Mouse (Mus musculus) neural tube, embryonic 13.5 days (tissue): ENCODE results near the gene Rnf217. TPM values are rescaled to one million over a fixed set of nuclear protein-coding genes. Genes with fewer than 3 reads are reported as not detected.

Experiments
- ATAC-seq: fragments of 200-750 bp; cut with Nextera tagmentation; 2 replicates; pipeline ENCODE4 v1.8.0; 2017; ENCODE audit warnings: low read depth, mild to moderate bottlenecking, moderate TSS enrichment, moderate library complexity
- H3K27ac ChIP-seq: fragments of 300-500 bp; sonication (generic); replicated peaks from 2 replicates; pipeline ENCODE4 v1.5.1; 2015; ENCODE audit warnings: moderate library complexity, mild to moderate bottlenecking, inconsistent platforms
- H3K27me3 ChIP-seq: fragments of 300-500 bp; sonication (generic); 2 replicates; pipeline ENCODE4 v1.6.1; 2015; ENCODE audit warnings: mild to moderate bottlenecking, inconsistent platforms
- H3K36me3 ChIP-seq: fragments of 300-500 bp; sonication (generic); 2 replicates; pipeline ENCODE4 v1.6.1; 2015; ENCODE audit warnings: mild to moderate bottlenecking, inconsistent platforms
- H3K4me1 ChIP-seq: fragments of 300-500 bp; sonication (generic); replicated peaks from 2 replicates; pipeline ENCODE4 v1.6.1; 2015; ENCODE audit warnings: inconsistent platforms
- H3K4me2 ChIP-seq: fragments of 300-500 bp; sonication (generic); 2 replicates; pipeline ENCODE4 v1.6.1; 2015; ENCODE audit warnings: inconsistent platforms, mild to moderate bottlenecking, moderate library complexity
- H3K4me3 ChIP-seq: fragments of 300-500 bp; sonication (generic); 2 replicates; pipeline ENCODE4 v1.5.1; 2015; ENCODE audit warnings: mild to moderate bottlenecking, inconsistent platforms
- H3K9ac ChIP-seq: fragments of 300-500 bp; sonication (generic); 2 replicates; pipeline ENCODE4 v1.6.1; 2015; ENCODE audit warnings: moderate library complexity, mild to moderate bottlenecking, inconsistent platforms
- H3K9me3 ChIP-seq: fragments of 300-500 bp; sonication (generic); 2 replicates; pipeline ENCODE4 v1.6.1; 2016; ENCODE audit warnings: inconsistent platforms
- WGBS: fragments of 180-500 bp; shearing (Covaris S2); methylation state at CpG from one replicate; pipeline ENCODE4 v1.1.7; 2015; 5-methylcytosine and 5-hydroxymethylcytosine counted together
- polyA plus RNA-seq: library from polyadenylated mRNA; unstranded; fragments of >200 nt; fragmentation: Nextera tagmentation; extraction: Ambion mirVana; gene quantifications from 2 replicates; pipeline ENCODE4 v1.2.1, GENCODE M21; 2015

Gene Rnf217
- polyA plus RNA-seq, 1 experiment from 2014 or later = 1.7 TPM

DNA sequence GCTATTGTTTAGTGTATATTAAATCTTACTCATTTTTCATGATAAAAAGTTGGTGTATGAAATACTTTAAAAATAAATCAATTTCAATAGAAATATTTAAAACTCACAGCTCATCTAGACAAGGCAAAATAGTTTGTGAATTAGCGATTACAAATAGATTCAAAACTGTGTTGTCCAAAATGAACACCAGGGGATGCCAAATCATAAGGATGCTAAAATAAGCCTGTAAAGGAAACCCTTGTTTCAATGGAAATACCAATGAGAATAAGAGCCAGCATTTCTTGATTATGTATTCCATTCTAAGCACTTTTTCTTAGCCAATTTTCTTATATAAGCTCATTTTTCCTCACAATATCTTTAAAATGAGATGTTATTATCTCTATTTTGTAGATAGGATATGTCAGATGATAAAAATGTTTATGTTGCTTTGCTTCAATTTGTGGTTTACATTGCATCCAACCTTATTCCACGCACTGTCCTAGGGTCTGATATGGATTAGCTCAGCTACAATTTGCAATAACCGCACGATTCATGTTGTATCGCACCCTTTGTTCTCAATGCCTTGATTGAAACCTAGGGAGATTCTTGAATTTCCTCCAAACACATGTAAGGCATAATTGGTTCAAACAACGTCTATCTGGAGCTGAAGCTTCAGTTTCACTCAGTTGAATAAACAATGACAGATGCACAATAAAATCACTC is 143.0 kb downstream of the Rnf217 start:
- no peak overlapping the region for H3K4me2 ChIP-seq
- no peak overlapping the region for H3K27ac ChIP-seq
- no peaks in the 10 kb centered on the region for H3K9me3 ChIP-seq
- ATAC-seq = no peak; the same call in 1 of the 2 replicates
- no peaks in the 10 kb centered on the region for H3K27me3 ChIP-seq
- no peaks in the 10 kb centered on the region for H3K36me3 ChIP-seq
- 86% methylated on average over 6 of the region's 6 CpGs for WGBS
- no peak overlapping the region for H3K9ac ChIP-seq
- H3K4me3 ChIP-seq = no peak overlapping the region
- no peaks in the 10 kb centered on the region for H3K4me1 ChIP-seq

DNA sequence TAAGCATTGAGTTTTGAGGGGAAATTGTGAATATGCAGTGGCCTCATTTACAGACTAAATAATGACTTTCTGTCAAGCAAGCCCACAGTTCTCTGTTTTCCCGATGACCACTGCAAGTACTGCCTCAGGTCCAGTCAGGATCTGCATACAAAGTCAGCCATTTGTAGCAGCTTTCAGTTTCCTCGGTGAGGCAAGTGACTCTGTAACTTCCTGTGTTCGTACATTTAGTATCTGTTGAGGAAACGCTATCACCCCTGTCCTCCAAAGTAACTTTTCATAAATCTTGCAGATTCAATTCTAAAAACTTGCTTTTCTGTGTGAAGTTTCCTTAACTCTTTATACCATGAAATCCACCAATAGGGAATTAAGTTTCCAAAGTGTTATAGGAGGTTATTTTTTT is 143.6 kb downstream of the Rnf217 start:
- H3K27ac ChIP-seq = no peak overlapping the region
- ATAC-seq = no peak
- no peak overlapping the region for H3K4me2 ChIP-seq
- no peaks in the 10 kb centered on the region for H3K9me3 ChIP-seq
- no peak overlapping the region for H3K4me3 ChIP-seq
- H3K4me1 ChIP-seq = no peaks in the 10 kb centered on the region
- H3K27me3 ChIP-seq = no peaks in the 10 kb centered on the region
- WGBS = 76% methylated on average over 4 of the region's 4 CpGs
- no peak overlapping the region for H3K9ac ChIP-seq
- H3K36me3 ChIP-seq = no peaks in the 10 kb centered on the region

GRCm38 (mm10) chr10:31463044-31463443 is 145.9 kb downstream of the Rnf217 start:
- Histone ChIP-seq H3K9ac (no peak overlapping the region), H3K4me1 (no peaks in the 10 kb centered on the region), H3K4me2 (no peak overlapping the region), H3K27ac (no peak overlapping the region), H3K27me3 (no peaks in the 10 kb centered on the region), H3K4me3 (no peak overlapping the region), H3K36me3 (no peaks in the 10 kb centered on the region), H3K9me3 (no peaks in the 10 kb centered on the region)
- 92% methylated on average over 2 of the region's 2 CpGs for WGBS
- ATAC-seq = no peak

GRCm38 (mm10) chr10:31456806-31457205 is 152.2 kb downstream of the Rnf217 start:
- no peak overlapping the region for H3K4me2 ChIP-seq
- whole genome bisulfite sequencing = 62% methylated on average over 1 of the region's 1 CpGs
- H3K9ac ChIP-seq = no peak overlapping the region
- ATAC-seq = no peak
- H3K27ac ChIP-seq = no peak overlapping the region
- no peaks in the 10 kb centered on the region for H3K36me3 ChIP-seq
- H3K4me1 ChIP-seq = no peaks in the 10 kb centered on the region
- no peaks in the 10 kb centered on the region for H3K27me3 ChIP-seq
- H3K9me3 ChIP-seq = no peaks in the 10 kb centered on the region
- no peak overlapping the region for H3K4me3 ChIP-seq

GRCm38 (mm10) chr10:31447083-31447482 is 161.9 kb downstream of the Rnf217 start:
- H3K27ac ChIP-seq = no peak overlapping the region
- H3K9ac ChIP-seq = no peak overlapping the region
- no peak overlapping the region for H3K4me2 ChIP-seq
- H3K36me3 ChIP-seq = no peaks in the 10 kb centered on the region
- H3K4me1 ChIP-seq = peaks cover 5% of the 10 kb centered on the region; the same call in 1 of the 2 replicates
- ATAC-seq = no peak
- WGBS = 56% methylated on average over 1 of the region's 1 CpGs
- H3K27me3 ChIP-seq = no peaks in the 10 kb centered on the region
- H3K4me3 ChIP-seq = no peak overlapping the region
- H3K9me3 ChIP-seq = no peaks in the 10 kb centered on the region

DNA sequence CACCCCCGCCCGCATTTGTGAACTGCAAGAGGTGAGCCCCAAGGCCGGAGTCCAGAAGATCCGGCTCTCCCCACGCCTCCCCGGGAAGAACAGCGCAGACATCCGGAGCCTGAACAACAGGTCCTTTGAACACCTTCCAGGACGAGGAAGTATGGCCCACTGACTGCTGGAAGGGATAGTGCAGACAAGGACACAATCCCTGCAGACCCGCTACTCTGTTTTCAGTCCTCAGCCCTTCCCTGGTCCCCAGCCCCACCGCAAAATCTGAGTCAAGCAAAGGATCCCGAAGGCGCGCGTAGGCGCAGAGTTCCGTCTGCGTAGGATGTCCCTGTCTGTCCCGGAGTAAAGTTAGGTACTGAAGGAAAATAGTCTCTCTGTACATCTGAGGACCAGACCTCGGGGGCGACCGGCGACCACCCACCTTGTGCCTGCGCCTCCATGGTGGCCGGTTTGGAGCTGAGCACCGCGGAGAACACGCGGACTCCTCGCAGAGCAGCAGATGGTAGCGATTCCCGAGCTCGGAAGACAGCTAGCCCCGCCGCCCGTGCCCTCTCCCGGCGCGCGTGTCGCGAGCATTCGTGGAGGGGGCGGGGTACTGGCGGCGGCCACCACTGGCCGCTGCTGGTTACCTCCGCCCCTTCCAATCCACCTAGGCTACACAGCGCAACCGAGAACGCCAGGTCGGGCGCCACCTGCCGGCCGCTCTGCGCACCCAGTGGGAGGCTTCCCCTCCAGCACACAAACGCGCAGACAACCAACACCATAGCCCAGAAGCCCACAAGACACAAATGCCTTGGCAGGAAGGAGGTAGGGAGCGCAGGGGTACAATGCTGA is 163.5 kb downstream of the Rnf217 start, which contains the start of gene Tpd52l1:
Gene Tpd52l1, minus strand, starts transcription at position 668 of the 834 bp plus-strand sequence.
- no peak within 1 kb of the TSS for H3K27ac ChIP-seq
- peak within 1 kb of the TSS; percentile 56 for H3K4me3 ChIP-seq
- ATAC-seq = peak; percentile 100
- 1% methylated on average over 55 of the region's 59 CpGs for WGBS
- H3K4me1 ChIP-seq = peaks cover 5% of the 10 kb centered on the region; the same call in 1 of the 2 replicates
- H3K9me3 ChIP-seq = no peaks in the 10 kb centered on the region
- peak within 1 kb of the TSS; percentile 70 for H3K4me2 ChIP-seq
- no peaks in the 10 kb centered on the region for H3K36me3 ChIP-seq
- peak within 1 kb of the TSS; percentile 70 for H3K9ac ChIP-seq
- H3K27me3 ChIP-seq = no peaks in the 10 kb centered on the region

GRCm38 (mm10) chr10:31444206-31444605 is 164.8 kb downstream of the Rnf217 start:
- no peaks in the 10 kb centered on the region for H3K9me3 ChIP-seq
- 68% methylated on average over 7 of the region's 7 CpGs for WGBS
- no peak for ATAC-seq

More at GRCm38 (mm10) chr10:31444206-31444605, 164.8 kb downstream of the Rnf217 start:
- H3K27ac ChIP-seq = no peak overlapping the region
- no peaks in the 10 kb centered on the region for H3K36me3 ChIP-seq
- H3K27me3 ChIP-seq = no peaks in the 10 kb centered on the region
- H3K9ac ChIP-seq = no peak overlapping the region
- no peak overlapping the region for H3K4me2 ChIP-seq
- peaks cover 5% of the 10 kb centered on the region; the same call in 1 of the 2 replicates for H3K4me1 ChIP-seq
- H3K4me3 ChIP-seq = no peak overlapping the region

Other genes with a start within 250 kb of the Rnf217 start
- 26.7 and 28.3 TPM in 2 replicates for gene Tpd52l1, start 163.2 kb downstream of the Rnf217 start, polyA plus RNA-seq